Mouse (Mus musculus) urinary bladder, postnatal 25 days (tissue): ENCODE data around the gene Kntc1.
"Not testable (repeated sequence)": the region's sequence is repeated elsewhere in the genome, so short reads cannot be mapped to it uniquely, and the experiment has no call there.

Source experiments
- DNase-seq: peaks from one replicate; pipeline ENCODE4 v3.0.0; 2022; ENCODE audit warnings: low spot score

Gene Kntc1

DNA sequence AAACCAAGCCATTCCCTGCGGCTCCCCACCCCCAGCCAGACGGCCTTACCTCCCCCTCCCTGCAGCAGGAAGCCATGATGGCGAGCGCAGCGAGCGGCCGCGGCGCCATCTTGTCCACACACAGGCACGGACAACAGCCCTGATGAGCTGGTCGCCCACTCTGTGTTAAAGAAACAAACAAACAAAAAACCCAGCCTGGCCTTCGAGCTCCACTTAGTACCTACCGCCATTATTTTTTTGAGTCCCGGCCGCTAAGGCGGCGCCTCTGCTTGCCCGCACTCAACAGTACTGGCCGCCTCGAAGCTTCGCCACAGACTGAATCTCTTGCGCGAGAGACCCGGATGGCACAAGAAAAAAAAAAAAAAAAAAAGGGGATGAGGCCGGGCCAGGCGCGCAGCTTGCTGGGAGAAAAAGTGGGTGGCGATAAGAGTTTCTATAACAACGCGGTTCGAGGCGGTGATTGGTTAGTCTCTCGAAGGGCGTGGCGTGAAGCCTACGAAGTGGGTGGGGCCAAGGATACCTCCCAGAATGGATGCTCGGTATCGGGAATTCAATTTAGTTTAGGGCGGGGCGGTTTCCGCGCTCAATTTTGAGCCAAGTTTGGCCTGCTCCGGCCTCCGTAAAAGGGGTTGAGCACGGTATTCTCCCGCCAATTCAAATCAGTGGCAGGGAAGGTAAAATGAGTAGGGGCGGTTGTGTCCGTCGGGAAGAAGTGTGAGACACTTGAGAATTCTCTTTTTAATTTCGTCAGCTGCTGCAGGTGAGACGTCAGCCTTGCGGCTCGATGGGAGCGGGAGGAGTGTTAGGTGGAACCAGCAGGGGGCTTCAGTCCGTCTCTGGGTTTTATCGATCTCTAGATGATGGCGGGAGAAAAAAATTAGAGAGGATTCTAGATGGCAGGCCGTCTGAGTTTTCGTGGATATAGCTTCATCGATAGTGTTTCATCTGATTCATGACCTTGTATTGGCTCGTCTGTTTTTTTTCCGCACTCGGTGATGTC lies at the start of gene Kntc1, which contains the start of gene Rsrc2:
Gene Kntc1 (plus strand): TSS at position 652 of the 1,000 bp plus-strand sequence.
Gene Rsrc2 (minus strand): TSS at position 350 of the 1,000 bp plus-strand sequence.
- DNase-seq: peak; percentile 96

GRCm38 (mm10) chr5:123700625-123701024 lies 48.9 kb upstream of the Kntc1 start:
- peak; percentile 32 for DNase-seq

DNA sequence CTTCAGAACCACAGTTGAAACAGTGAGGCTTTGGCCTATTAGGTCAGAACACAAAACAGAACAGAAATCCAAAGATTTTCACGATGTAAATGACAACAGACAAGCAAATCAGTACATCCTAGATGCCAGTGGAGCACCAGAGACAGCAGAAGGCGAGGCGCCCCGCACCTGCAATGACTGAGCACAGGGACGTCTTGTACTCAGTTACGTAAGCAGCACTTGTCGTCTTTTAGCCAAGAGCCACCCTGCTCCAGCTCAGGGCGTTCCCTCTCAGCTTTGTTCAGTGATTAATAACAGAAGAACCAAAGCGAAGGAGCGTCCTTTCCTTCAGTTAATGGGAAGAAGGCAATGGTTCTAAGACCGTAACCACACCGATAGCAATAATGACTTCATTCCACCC lies 40.9 kb upstream of the Kntc1 start:
- no peak for DNase-seq

- no peak for DNase-seq
Measured at GRCm38 (mm10) chr5:123709571-123709970, 39.9 kb upstream of the Kntc1 start.

DNA sequence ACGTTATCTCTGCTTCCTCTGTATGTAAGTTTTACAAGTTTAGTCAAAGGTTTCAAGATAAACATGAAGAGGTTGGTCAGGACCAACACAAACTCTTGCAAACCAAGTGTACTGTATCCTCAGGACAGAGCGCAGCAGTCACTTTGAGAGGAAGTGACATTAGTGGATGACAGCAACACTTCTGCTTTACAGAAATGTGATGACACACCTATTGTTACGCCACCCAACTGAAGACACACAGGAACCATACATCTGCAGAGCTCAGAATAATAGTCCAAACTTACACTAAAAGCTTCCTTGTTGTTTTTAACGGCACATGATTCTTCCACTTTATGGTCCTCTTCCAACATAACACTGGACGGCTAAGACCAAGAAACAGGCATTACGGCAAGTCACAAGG lies 35.7 kb upstream of the Kntc1 start:
- no peak for DNase-seq

GRCm38 (mm10) chr5:123714622-123715021 lies 34.9 kb upstream of the Kntc1 start:
- no peak for DNase-seq

DNA sequence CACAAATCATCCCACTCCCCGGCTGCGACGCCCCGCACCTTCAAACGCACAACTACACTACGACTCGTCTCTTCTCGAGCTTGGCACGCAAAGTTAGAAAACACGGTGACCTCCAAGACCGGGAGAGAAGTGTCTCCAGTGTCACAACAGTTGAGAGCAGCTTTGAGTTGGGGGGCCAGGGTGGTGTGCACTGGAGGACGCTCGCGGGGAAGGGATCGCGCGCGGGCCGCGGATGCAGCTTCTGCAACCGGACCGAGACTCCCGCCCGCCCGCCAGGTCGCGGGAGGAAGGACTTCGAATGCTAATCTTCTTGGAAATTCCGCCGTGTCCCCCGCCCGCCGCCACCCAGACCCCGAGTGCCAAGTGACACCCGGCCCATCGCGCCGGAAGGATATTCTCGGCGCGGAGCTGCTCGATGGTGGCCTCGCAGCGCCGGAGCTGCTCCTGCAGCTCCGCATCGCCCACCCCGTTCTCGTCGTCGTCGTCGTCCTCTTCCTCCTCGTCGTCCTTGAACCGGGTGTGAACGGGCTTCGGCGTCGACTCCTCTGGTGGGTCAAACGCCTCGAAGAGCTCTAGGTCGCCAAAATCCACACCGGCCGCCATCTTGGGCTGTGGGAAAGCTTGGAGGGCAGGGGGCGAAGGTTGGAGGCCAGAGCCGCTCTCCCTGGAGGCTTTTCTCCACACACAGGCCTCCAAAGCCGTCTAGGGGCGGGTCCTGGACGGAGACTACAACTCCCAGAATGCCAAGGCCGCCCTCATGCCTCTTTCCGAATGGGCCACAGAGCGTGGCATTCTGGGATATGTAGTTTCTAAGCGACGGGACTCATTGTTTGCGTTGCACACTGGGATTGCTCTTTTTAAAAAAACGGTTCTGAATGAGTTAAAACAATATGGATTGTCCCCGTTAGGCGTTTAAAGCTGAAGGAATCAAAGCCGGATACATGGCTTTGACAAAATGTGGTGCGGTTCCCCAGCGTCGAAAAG lies 28.9 kb upstream of the Kntc1 start, which contains the start of gene Zcchc8:
Gene Zcchc8 (minus strand): TSS at position 773 of the 984 bp plus-strand sequence.
- DNase-seq: peak; percentile 84

- DNase-seq: not testable (repeated sequence)
Measured at GRCm38 (mm10) chr5:123723816-123724215, 25.7 kb upstream of the Kntc1 start.

DNA sequence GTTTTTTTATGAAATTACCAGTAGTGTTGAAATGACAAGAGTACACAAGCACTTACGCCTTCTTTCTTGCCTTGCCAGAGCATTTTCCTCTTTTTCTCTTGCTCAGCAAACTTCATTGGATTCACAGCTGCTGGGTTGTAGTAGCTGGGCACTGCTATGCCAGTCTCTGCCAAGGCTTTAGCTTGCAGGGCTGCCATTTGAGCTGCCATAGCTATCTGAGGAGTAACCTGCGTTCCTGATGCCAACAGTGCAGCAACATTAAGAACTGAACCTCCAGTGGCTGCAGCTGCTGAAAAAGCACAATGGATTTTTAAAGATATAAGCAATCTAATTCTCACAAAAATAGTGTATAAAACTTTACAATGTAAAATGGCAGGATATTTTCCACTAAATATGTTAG lies 18.5 kb upstream of the Kntc1 start:
- no peak for DNase-seq

GRCm38 (mm10) chr5:123744358-123744757 lies 5.2 kb upstream of the Kntc1 start:
- no peak for DNase-seq

DNA sequence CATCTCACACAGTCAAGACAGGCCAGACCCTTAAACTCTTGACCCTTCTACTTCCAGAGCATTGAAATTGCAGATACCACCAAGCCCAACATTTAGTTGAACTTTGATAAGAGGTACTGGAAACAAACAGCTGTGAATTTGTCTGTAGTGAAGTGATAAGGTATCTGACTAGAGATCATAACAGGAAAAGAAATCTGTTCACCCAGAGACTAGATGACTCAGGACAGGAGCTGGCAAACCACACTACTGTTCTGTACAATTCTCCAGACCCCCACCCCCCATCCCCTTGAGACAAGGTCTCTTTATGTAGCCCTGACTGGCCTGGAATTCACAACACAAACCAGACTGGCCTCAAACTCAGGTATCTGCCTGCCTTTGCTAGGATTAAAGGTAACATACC lies 3.3 kb upstream of the Kntc1 start:
- DNase-seq: no peak

DNA sequence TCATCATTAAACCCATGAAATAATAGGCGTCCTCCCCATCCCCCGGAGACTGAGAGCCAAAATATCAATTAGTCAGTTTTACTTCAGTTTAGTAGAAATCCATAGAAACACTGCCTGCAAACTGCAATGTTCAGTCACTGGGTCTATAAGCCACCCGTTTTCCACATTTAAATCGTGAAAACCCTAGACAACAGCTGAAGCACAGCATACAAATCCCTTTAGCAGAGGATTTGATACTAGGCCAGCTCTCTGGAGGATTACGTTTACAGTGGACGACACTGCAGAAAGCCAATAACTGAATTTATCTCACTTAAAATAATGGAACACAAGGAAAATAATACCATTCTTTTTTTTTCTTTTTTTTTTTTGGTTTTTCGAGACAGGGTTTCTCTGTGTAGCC lies 1.9 kb upstream of the Kntc1 start:
- DNase-seq: no peak

GRCm38 (mm10) chr5:123748339-123749064 lies 1.0 kb upstream of the Kntc1 start:
- DNase-seq: no peak

DNA sequence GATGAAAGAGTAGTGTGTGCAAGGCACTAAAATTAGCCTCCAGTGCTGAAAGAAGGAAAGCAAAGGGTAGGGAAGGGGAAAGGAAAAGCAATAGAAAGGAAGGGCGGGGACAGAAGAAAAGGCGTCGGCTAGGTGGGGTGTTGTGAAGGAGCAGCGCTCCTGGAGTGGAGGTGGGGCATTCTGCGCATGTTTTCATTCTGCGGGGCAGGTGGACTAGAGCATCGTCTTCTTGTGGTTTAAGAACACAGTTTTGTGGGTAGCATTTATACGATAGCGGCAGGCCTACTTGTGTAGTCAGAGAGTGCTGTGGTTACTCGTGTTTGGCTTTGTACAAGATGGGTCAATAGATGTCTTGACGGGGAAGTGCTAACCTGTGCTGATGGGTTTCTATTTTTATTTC lies 16.0 kb downstream of the Kntc1 start:
- DNase-seq: no peak

GRCm38 (mm10) chr5:123766455-123766854 lies 16.9 kb downstream of the Kntc1 start:
- DNase-seq: not testable (repeated sequence)

GRCm38 (mm10) chr5:123773441-123773840 lies 23.9 kb downstream of the Kntc1 start:
- DNase-seq: no peak

DNA sequence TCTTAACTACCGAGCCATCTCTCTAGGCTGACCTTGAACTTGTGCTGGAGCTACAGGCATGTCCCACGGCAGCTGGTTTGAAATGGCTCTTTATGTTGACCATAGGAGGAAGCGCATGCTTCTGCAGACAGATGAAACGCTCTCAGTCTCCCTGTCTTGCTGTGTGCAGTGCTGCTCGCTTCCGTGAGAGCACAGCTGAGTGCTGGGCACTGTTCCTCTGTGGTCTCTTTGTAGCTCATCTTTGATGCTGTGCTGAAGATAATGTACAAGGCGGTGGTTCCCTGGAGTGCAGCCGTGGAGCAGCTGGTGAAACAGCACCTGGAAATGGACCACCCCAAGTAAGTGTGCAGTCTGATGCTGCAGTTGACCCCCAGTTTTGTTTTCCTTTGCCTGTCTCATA lies 31.2 kb downstream of the Kntc1 start:
- DNase-seq: no peak

- no peak for DNase-seq
Measured at GRCm38 (mm10) chr5:123781864-123782263, 32.3 kb downstream of the Kntc1 start.

GRCm38 (mm10) chr5:123788976-123789375 lies 39.5 kb downstream of the Kntc1 start:
- DNase-seq: no peak

DNA sequence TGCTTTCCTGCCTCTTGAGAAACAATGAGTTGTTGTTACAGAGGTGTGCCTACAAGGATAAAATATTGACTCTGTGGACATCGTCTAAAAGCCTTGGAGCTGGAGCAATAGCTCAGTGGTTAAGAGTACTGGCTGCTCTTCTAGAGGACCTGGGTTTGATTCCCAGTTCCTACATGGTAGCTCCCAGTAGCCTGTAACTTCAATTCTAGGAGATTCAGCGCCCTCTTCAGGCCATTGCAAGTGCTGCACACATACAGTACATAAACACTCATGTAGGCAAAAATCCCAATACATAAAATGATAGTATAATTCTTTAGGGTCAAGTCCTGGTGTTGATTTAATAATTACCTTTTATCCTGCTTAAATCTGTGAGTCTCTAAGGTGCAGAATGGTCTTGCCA lies 43.6 kb downstream of the Kntc1 start:
- DNase-seq: no peak

DNA sequence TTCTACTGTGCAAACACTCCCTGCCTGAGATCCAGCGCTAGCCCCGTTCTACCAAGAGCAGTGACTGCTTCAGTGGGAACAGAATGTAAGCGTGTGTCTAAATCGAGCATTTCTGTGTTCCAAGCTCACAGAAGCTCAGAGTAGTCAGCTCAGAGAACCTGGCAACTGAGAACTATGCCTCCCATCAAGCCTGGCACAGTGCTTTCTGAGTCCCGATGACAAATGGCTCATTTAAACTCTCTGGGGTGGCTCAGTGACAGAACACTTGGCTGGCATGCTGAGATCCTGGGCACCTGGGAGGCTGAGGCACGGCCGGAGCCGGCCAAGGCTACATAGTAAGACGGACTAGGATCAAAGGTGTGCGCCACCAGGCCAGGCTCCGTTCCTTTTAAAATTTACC lies 56.8 kb downstream of the Kntc1 start:
- DNase-seq: no peak

- no peak for DNase-seq
Measured at GRCm38 (mm10) chr5:123808541-123808940, 59.0 kb downstream of the Kntc1 start.
